Mouse (Mus musculus) adrenal gland, adult 8-10 months (tissue): ENCODE data around the gene Ppbp. TPM values are rescaled to one million over a fixed set of nuclear protein-coding genes. Genes with fewer than 3 reads are reported as not detected.

Experiments used
- DNase-seq: peaks from one replicate; pipeline ENCODE4 v3.0.0; 2022
- total RNA-seq, 4 experiments: library from RNA; stranded (reverse); gene quantifications; 2 replicates each; pipeline ENCODE4 v1.2.4; 2022

Ppbp gene
- total RNA-seq = 1 to 10 TPM; 1.1 to 2.0 (median 1.5) TPM

- no peak for DNase-seq
These were observed at the start of gene Ppbp for GRCm38 (mm10) chr5:90768218-90768617. TSS of gene Ppbp (plus strand) at chr5:90768518.

GRCm38 (mm10) chr5:90722656-90723055 is 45.7 kb upstream of the Ppbp start:
- no peak for DNase-seq

GRCm38 (mm10) chr5:90728254-90728653 is 40.1 kb upstream of the Ppbp start:
- DNase-seq = no peak

GRCm38 (mm10) chr5:90731480-90731879 is 36.8 kb upstream of the Ppbp start:
- no peak for DNase-seq

- DNase-seq = no peak
These were observed 26.3 kb upstream of the Ppbp start for GRCm38 (mm10) chr5:90742029-90742428.

GRCm38 (mm10) chr5:90753934-90754333 is 14.4 kb upstream of the Ppbp start:
- DNase-seq = no peak

- DNase-seq = no peak
These were observed 10.2 kb upstream of the Ppbp start for GRCm38 (mm10) chr5:90758020-90758605.

- DNase-seq = no peak
These were observed 8.9 kb upstream of the Ppbp start, which contains the start of gene Cxcl5 for GRCm38 (mm10) chr5:90759077-90760065. TSS of gene Cxcl5 (plus strand) at chr5:90759360.

GRCm38 (mm10) chr5:90760303-90760702 is 8.0 kb upstream of the Ppbp start:
- DNase-seq = no peak

- no peak for DNase-seq
These were observed 7.5 kb upstream of the Ppbp start for GRCm38 (mm10) chr5:90760844-90761243.

GRCm38 (mm10) chr5:90761834-90762233 is 6.5 kb upstream of the Ppbp start:
- no peak for DNase-seq

GRCm38 (mm10) chr5:90763912-90764665 is 4.2 kb upstream of the Ppbp start:
- DNase-seq = no peak

GRCm38 (mm10) chr5:90765821-90766606 is 2.3 kb upstream of the Ppbp start:
- DNase-seq = no peak

GRCm38 (mm10) chr5:90771369-90771768 is 3.1 kb downstream of the Ppbp start:
- no peak for DNase-seq

- DNase-seq = no peak
These were observed 3.7 kb downstream of the Ppbp start, which contains the start of gene Pf4 for GRCm38 (mm10) chr5:90771880-90772653. TSS of gene Pf4 (plus strand) at chr5:90772435.

- no peak for DNase-seq
These were observed 7.2 kb downstream of the Ppbp start for GRCm38 (mm10) chr5:90775562-90775961.

- no peak for DNase-seq
These were observed 9.3 kb downstream of the Ppbp start for GRCm38 (mm10) chr5:90777621-90778020.

- no peak for DNase-seq
These were observed 10.5 kb downstream of the Ppbp start for GRCm38 (mm10) chr5:90778856-90779255.

GRCm38 (mm10) chr5:90783697-90784096 is 15.4 kb downstream of the Ppbp start:
- DNase-seq = no peak

- DNase-seq = no peak
These were observed 17.6 kb downstream of the Ppbp start, which contains the start of gene Cxcl3 for GRCm38 (mm10) chr5:90785659-90786588. TSS of gene Cxcl3 (plus strand) at chr5:90786103.
